In the genomic region with DNA sequence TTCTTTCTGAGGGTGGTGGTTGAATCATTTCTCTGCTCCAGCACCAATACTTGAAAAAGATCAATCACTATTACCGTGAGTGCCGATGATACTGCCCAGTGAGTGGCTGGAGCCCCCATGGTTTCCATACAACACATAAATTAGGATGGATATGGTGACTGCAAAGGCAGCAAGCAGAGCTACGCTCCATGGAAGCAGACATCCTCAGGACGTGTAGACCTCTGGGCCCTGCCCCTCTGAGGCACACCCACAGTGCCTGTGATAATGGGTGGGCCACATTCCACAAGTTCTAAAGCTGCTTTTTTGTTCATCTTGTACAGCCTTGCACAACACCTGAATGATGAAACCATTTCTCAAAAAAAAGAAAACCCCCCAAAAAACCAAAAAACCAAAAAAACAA, we compare ENCODE assay signal across 38 mouse cellular contexts. TPM values are rescaled to one million over a fixed set of nuclear protein-coding genes. Genes with fewer than 3 reads are reported as not detected.
"Had no signal": no experiment of that assay in that cellular context is flagged by ENCODE, and none has a peak within 500 bp of the region (broad histone marks: within the 10 kb centered on the region; RNA-seq: fewer than 3 reads in every experiment).

No protein-coding gene starts in this region.

- DNase-seq: left cerebral cortex, postnatal 4 days; liver; liver, embryonic 13.5 days; liver, postnatal 0 days; lung, adult 18-20 months; lung, adult 2 months; lung, embryonic 14.5 days; lung, postnatal 10 days; lung, postnatal 14 days; lung, postnatal 36 days; lung, postnatal 4 days; midbrain, embryonic 14.5 days had no signal

RNA-seq across cellular contexts. Expression of a gene that starts 10.2 kb away (rescaled TPM):
- polyA plus RNA-seq: limb, embryonic 10.5 days; limb, embryonic 11.5 days; limb, embryonic 13.5 days; limb, embryonic 15.5 days; liver, adult 2 months; liver, embryonic 11.5 days; liver, embryonic 12.5 days; liver, embryonic 13.5 days; liver, embryonic 14.5 days; liver, embryonic 15.5 days; liver, embryonic 16.5 days; liver, postnatal 0 days; lung, embryonic 14.5 days; lung, embryonic 15.5 days; lung, embryonic 16.5 days; lung, postnatal 0 days; macrophage; midbrain, embryonic 10.5 days; midbrain, embryonic 11.5 days; midbrain, embryonic 12.5 days; midbrain, embryonic 13.5 days; midbrain, embryonic 14.5 days; midbrain, embryonic 15.5 days; midbrain, embryonic 16.5 days; midbrain, postnatal 0 days; myocyte; neural tube, embryonic 11.5 days; neural tube, embryonic 12.5 days had no signal

RNA-seq across cellular contexts. Expression of a gene that starts 37.1 kb away (rescaled TPM):
- polyA plus RNA-seq: limb, embryonic 10.5 days; limb, embryonic 11.5 days; limb, embryonic 12.5 days; limb, embryonic 13.5 days; limb, embryonic 14.5 days; limb, embryonic 15.5 days; liver, adult 2 months; liver, embryonic 11.5 days; liver, embryonic 12.5 days; liver, embryonic 13.5 days; liver, embryonic 14.5 days; liver, embryonic 15.5 days; liver, embryonic 16.5 days; liver, postnatal 0 days; lung, adult 2 months; lung, embryonic 14.5 days; lung, embryonic 15.5 days; lung, embryonic 16.5 days; lung, postnatal 0 days; macrophage; midbrain, embryonic 10.5 days; midbrain, embryonic 11.5 days; midbrain, embryonic 12.5 days; midbrain, embryonic 13.5 days; midbrain, embryonic 14.5 days; midbrain, embryonic 15.5 days; midbrain, embryonic 16.5 days; midbrain, postnatal 0 days; myocyte; neural tube, embryonic 11.5 days; neural tube, embryonic 12.5 days had no signal
